Mouse (Mus musculus) stomach, postnatal 0 days (tissue): ENCODE measurements around the gene Sirt1.

Experiments used
- CTCF ChIP-seq: IDR thresholded peaks from 2 replicates; pipeline ENCODE4 v1.5.1; 2016; ENCODE audit warnings: antibody characterized with exemption, low read depth, mild to moderate bottlenecking, moderate library complexity
- EP300 ChIP-seq: optimal IDR thresholded peaks from 2 replicates; pipeline ENCODE3; 2016; ENCODE audit warnings: antibody characterized with exemption

DNA sequence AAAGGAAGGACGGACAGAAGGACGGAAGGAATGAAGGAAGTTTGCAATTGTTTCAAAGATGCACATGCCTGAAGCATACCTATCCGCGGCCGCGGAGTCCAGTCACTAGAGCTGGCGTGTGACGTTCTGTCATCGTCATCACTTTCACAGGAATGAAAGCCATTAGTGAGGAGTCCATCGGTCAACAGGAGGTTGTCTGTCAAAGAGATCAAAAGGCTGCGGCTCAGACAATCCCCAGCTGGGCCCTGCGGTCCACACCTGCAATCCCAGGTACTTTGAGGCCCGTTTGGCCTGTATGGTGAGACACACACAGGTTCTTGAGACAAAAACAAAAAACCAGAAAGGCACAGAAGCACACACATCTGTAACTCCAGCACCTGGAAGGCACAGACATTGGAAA, 44.6 kb downstream of the Sirt1 start:
- TF ChIP-seq CTCF (no peak), EP300 (no peak)
